Mouse (Mus musculus) heart, postnatal 10 days (tissue): ENCODE data around the gene Elac2. TPM values are rescaled to one million over a fixed set of nuclear protein-coding genes. Genes with fewer than 3 reads are reported as not detected.

Experiments
- DNase-seq, 2 experiments: peaks; one replicate each; pipeline ENCODE4 v3.0.0; 2021
- intact Hi-C: fragments of 180-260 bp; cut with DNase I; formaldehyde crosslinking; loops from one replicate; pipeline ENCODE4 v1.15.1; 2025
- total RNA-seq, 2 experiments: library from RNA; stranded (reverse); gene quantifications; 2 replicates each; pipeline ENCODE4 v1.2.3; 2021

The Elac2 gene
- total RNA-seq, 2 experiments from 2014 or later, result 20.8 to 21.4 TPM

- no peak for DNase-seq
- intact Hi-C loops, result no loop called here
Measured at GRCm38 (mm10) chr11:65013906-65014305, 35.1 kb downstream of the Elac2 start.

- no peak for DNase-seq
- intact Hi-C loops, result no loop called here
Measured at GRCm38 (mm10) chr11:65016754-65017153, 37.9 kb downstream of the Elac2 start.

- no peak for DNase-seq
- intact Hi-C loops, result no loop called here
Measured at GRCm38 (mm10) chr11:65020744-65021143, 41.9 kb downstream of the Elac2 start.

GRCm38 (mm10) chr11:65022771-65023170, 43.9 kb downstream of the Elac2 start:
- intact Hi-C loops, result no loop called here
- DNase-seq, result no peak

GRCm38 (mm10) chr11:65028049-65028448, 49.2 kb downstream of the Elac2 start:
- DNase-seq, result no peak
- intact Hi-C loops, result no loop called here

GRCm38 (mm10) chr11:65030201-65030600, 51.4 kb downstream of the Elac2 start:
- DNase-seq, result no peak
- intact Hi-C loops, result no loop called here

GRCm38 (mm10) chr11:65032221-65032620, 53.4 kb downstream of the Elac2 start:
- intact Hi-C loops, result no loop called here
- DNase-seq, result no peak

- DNase-seq, result no peak
- intact Hi-C loops, result no loop called here
Measured at GRCm38 (mm10) chr11:65038996-65039395, 60.2 kb downstream of the Elac2 start.

GRCm38 (mm10) chr11:65039517-65040095, 60.8 kb downstream of the Elac2 start:
- intact Hi-C loops, result no loop called here
- peak in 1 of 2 experiments; percentile 8 for DNase-seq

GRCm38 (mm10) chr11:65040556-65040955, 61.7 kb downstream of the Elac2 start:
- intact Hi-C loops, result no loop called here

GRCm38 (mm10) chr11:65049090-65049489, 70.3 kb downstream of the Elac2 start:
- no peak for DNase-seq
- intact Hi-C loops, result no loop called here

More at GRCm38 (mm10) chr11:65040556-65040955, 61.7 kb downstream of the Elac2 start:
- no peak for DNase-seq

- no peak for DNase-seq
- intact Hi-C loops, result no loop called here
Measured at GRCm38 (mm10) chr11:65050819-65051218, 72.0 kb downstream of the Elac2 start.

Other genes with a start within 250 kb of the Elac2 start
- gene 1700086D15Rik, start 180.9 kb downstream of the Elac2 start, total RNA-seq, result under 1 TPM; 0.32 to 0.41 TPM
- 10 to 100 TPM; 18.3 to 21.0 TPM for gene Arhgap44, start 183.9 kb downstream of the Elac2 start, total RNA-seq